Mouse (Mus musculus) cerebellum, postnatal 36 days (tissue): ENCODE results near the gene Vipr2.

ENCODE experiments used
- DNase-seq, 2 experiments: peaks; one replicate each; pipeline ENCODE4 v3.0.0; 2021 to 2022; ENCODE audit warnings: mixed read lengths in 2 of 2

Gene Vipr2

GRCm38 (mm10) chr12:116097166-116097565 is 19.6 kb downstream of the Vipr2 start:
- no peak for DNase-seq

- no peak for DNase-seq
Observed at GRCm38 (mm10) chr12:116101945-116102344, 24.4 kb downstream of the Vipr2 start.

GRCm38 (mm10) chr12:116109451-116110353 is 32.2 kb downstream of the Vipr2 start:
- no peak for DNase-seq

- no peak for DNase-seq
Observed at GRCm38 (mm10) chr12:116111007-116111694, 33.6 kb downstream of the Vipr2 start.

GRCm38 (mm10) chr12:116115781-116116180 is 38.3 kb downstream of the Vipr2 start:
- no peak for DNase-seq

- DNase-seq = no peak
Observed at GRCm38 (mm10) chr12:116116455-116116854, 38.9 kb downstream of the Vipr2 start.

- DNase-seq = no peak
Observed at GRCm38 (mm10) chr12:116117352-116117929, 39.9 kb downstream of the Vipr2 start.

- DNase-seq = no peak
Observed at GRCm38 (mm10) chr12:116119001-116119400, 41.5 kb downstream of the Vipr2 start.

GRCm38 (mm10) chr12:116123786-116124185 is 46.3 kb downstream of the Vipr2 start:
- DNase-seq = no peak

GRCm38 (mm10) chr12:116130936-116131335 is 53.4 kb downstream of the Vipr2 start:
- no peak for DNase-seq

GRCm38 (mm10) chr12:116132909-116133308 is 55.4 kb downstream of the Vipr2 start:
- DNase-seq = no peak

- DNase-seq = no peak
Observed at GRCm38 (mm10) chr12:116135906-116136305, 58.4 kb downstream of the Vipr2 start.

GRCm38 (mm10) chr12:116138322-116139205 is 61.0 kb downstream of the Vipr2 start:
- no peak for DNase-seq

- DNase-seq = no peak
Observed at GRCm38 (mm10) chr12:116140605-116141004, 63.1 kb downstream of the Vipr2 start.

- no peak for DNase-seq
Observed at GRCm38 (mm10) chr12:116141816-116142215, 64.3 kb downstream of the Vipr2 start.

- no peak for DNase-seq
Observed at GRCm38 (mm10) chr12:116142464-116142863, 64.9 kb downstream of the Vipr2 start.

- DNase-seq = no peak
Observed at GRCm38 (mm10) chr12:116145246-116145645, 67.7 kb downstream of the Vipr2 start.

- no peak for DNase-seq
Observed at GRCm38 (mm10) chr12:116145686-116146085, 68.2 kb downstream of the Vipr2 start.

- DNase-seq = no peak
Observed at GRCm38 (mm10) chr12:116146996-116147634, 69.6 kb downstream of the Vipr2 start.

GRCm38 (mm10) chr12:116152866-116153428 is 75.4 kb downstream of the Vipr2 start:
- DNase-seq = peak; percentile 33 to 40

GRCm38 (mm10) chr12:116156792-116157532 is 79.4 kb downstream of the Vipr2 start:
- no peak for DNase-seq
